Mouse (Mus musculus): ENCODE data around the gene Stk38l. TPM values are rescaled to one million over a fixed set of nuclear protein-coding genes. Genes with fewer than 3 reads are reported as not detected.
A peak's percentile ranks its signal among the peaks of the same experiment; 100 is the strongest.

Gene Stk38l
- polyA plus RNA-seq, 1 experiment from 2014 or later, result 4.5 TPM

GRCm38 (mm10) chr6:146813007-146813406 lies 88.2 kb downstream of the Stk38l start:
- Histone ChIP-seq H3K4me2 (ENCODE audit: low read depth, low read length) (no peak overlapping the region), H3K27me3 (ENCODE audit: insufficient read depth, low read length) (no peaks in the 10 kb centered on the region), H3K9ac (replicated peaks) (no peak overlapping the region), H3K4me1 (ENCODE audit: insufficient read depth) (no peaks in the 10 kb centered on the region), H3K9me3 (ENCODE audit: low read length) (no peaks in the 10 kb centered on the region), H3K36me3 (replicated peaks; ENCODE audit: insufficient read depth, low read length) (no peaks in the 10 kb centered on the region), H3K27ac (ENCODE audit: low read depth) (no peak overlapping the region), H3K4me3 (ENCODE audit: low read depth, low read length) (no peak overlapping the region)
- ATAC-seq, result no peak
- TF ChIP-seq CTCF (IDR thresholded peaks at IDR 0.05; ENCODE audit: low read depth) (no peak), EP300 (IDR thresholded peaks at IDR 0.05; ENCODE audit: low read depth) (no peak)
- no peak for DNase-seq
- 61% methylated on average over 5 of the region's 5 CpGs for WGBS (ENCODE audit: insufficient replicate concordance)

- no peak overlapping the region for H3K27ac ChIP-seq (ENCODE audit: low read depth)
- H3K36me3 ChIP-seq (replicated peaks; ENCODE audit: insufficient read depth, low read length), result no peaks in the 10 kb centered on the region
- no peak overlapping the region for H3K4me3 ChIP-seq (ENCODE audit: low read depth, low read length)
- ATAC-seq, result no peak
- 84% methylated on average over 29 of the region's 29 CpGs for WGBS (ENCODE audit: insufficient replicate concordance)
- no peaks in the 10 kb centered on the region for H3K27me3 ChIP-seq (ENCODE audit: insufficient read depth, low read length)
- DNase-seq, result no peak
- H3K4me1 ChIP-seq (ENCODE audit: insufficient read depth), result peaks cover 7% of the 10 kb centered on the region; the same call in 1 of the 2 replicates
- H3K9ac ChIP-seq (replicated peaks), result no peak overlapping the region
- no peak overlapping the region for H3K4me2 ChIP-seq (ENCODE audit: low read depth, low read length)
- TF ChIP-seq CTCF (IDR thresholded peaks at IDR 0.05; ENCODE audit: low read depth) (no peak), EP300 (IDR thresholded peaks at IDR 0.05; ENCODE audit: low read depth) (no peak)
- H3K9me3 ChIP-seq (ENCODE audit: low read length), result no peaks in the 10 kb centered on the region
These were observed 95.6 kb downstream of the Stk38l start for GRCm38 (mm10) chr6:146820177-146820965.

- Histone ChIP-seq H3K27me3 (ENCODE audit: insufficient read depth, low read length) (no peaks in the 10 kb centered on the region), H3K36me3 (replicated peaks; ENCODE audit: insufficient read depth, low read length) (no peaks in the 10 kb centered on the region), H3K9me3 (ENCODE audit: low read length) (no peaks in the 10 kb centered on the region), H3K9ac (replicated peaks) (no peak overlapping the region), H3K4me2 (ENCODE audit: low read depth, low read length) (no peak overlapping the region), H3K4me1 (ENCODE audit: insufficient read depth) (peaks cover 7% of the 10 kb centered on the region; the same call in 1 of the 2 replicates), H3K27ac (ENCODE audit: low read depth) (no peak overlapping the region), H3K4me3 (ENCODE audit: low read depth, low read length) (no peak overlapping the region)
- TF ChIP-seq CTCF (IDR thresholded peaks at IDR 0.05; ENCODE audit: low read depth), result no peak
- no peak for TF ChIP-seq EP300 (IDR thresholded peaks at IDR 0.05; ENCODE audit: low read depth)
- 61% methylated on average over 13 of the region's 13 CpGs for WGBS (ENCODE audit: insufficient replicate concordance)
- peak; percentile 28 for DNase-seq
- peak; percentile 78 for ATAC-seq
These were observed 97.2 kb downstream of the Stk38l start for GRCm38 (mm10) chr6:146821958-146822357.

- ATAC-seq (0 out of 2 replicates have a peak, but pooled peaks have one; percentile 31), DNase-seq (peak; percentile 67)
- no peak overlapping the region for H3K4me3 ChIP-seq (ENCODE audit: low read depth, low read length)
- 44% methylated on average over 16 of the region's 16 CpGs for whole genome bisulfite sequencing (ENCODE audit: insufficient replicate concordance)
- H3K36me3 ChIP-seq (replicated peaks; ENCODE audit: insufficient read depth, low read length), result no peaks in the 10 kb centered on the region
- H3K4me1 ChIP-seq (ENCODE audit: insufficient read depth), result peaks cover 7% of the 10 kb centered on the region; the same call in 1 of the 2 replicates
- TF ChIP-seq CTCF (IDR thresholded peaks at IDR 0.05; ENCODE audit: low read depth), result peak; percentile 93
- TF ChIP-seq EP300 (IDR thresholded peaks at IDR 0.05; ENCODE audit: low read depth), result no peak
- H3K27me3 ChIP-seq (ENCODE audit: insufficient read depth, low read length), result no peaks in the 10 kb centered on the region
- H3K27ac ChIP-seq (ENCODE audit: low read depth), result no peak overlapping the region
- no peak overlapping the region for H3K9ac ChIP-seq (replicated peaks)
- H3K4me2 ChIP-seq (ENCODE audit: low read depth, low read length), result no peak overlapping the region
- no peaks in the 10 kb centered on the region for H3K9me3 ChIP-seq (ENCODE audit: low read length)
These were observed 100.1 kb downstream of the Stk38l start for GRCm38 (mm10) chr6:146824727-146825486.

GRCm38 (mm10) chr6:146825487-146825773 lies 100.6 kb downstream of the Stk38l start:
- WGBS (ENCODE audit: insufficient replicate concordance), result 81% methylated on average over 1 of the region's 1 CpGs
- TF ChIP-seq CTCF (IDR thresholded peaks at IDR 0.05; ENCODE audit: low read depth) (no peak), EP300 (IDR thresholded peaks at IDR 0.05; ENCODE audit: low read depth) (no peak)
- no peak for DNase-seq
- Histone ChIP-seq H3K4me3 (ENCODE audit: low read depth, low read length) (no peak overlapping the region), H3K27me3 (ENCODE audit: insufficient read depth, low read length) (no peaks in the 10 kb centered on the region), H3K9ac (replicated peaks) (no peak overlapping the region), H3K9me3 (ENCODE audit: low read length) (no peaks in the 10 kb centered on the region), H3K27ac (ENCODE audit: low read depth) (no peak overlapping the region), H3K36me3 (replicated peaks; ENCODE audit: insufficient read depth, low read length) (no peaks in the 10 kb centered on the region), H3K4me2 (ENCODE audit: low read depth, low read length) (no peak overlapping the region), H3K4me1 (ENCODE audit: insufficient read depth) (peaks cover 7% of the 10 kb centered on the region; the same call in 1 of the 2 replicates)
- no peak for ATAC-seq

Other genes starting within 250 kb of the Stk38l start
- 13.8 and 15.2 TPM in 2 replicates for gene Itpr2, start 222.8 kb upstream of the Stk38l start, polyA plus RNA-seq (2015; fragmentation: Nextera tagmentation; extraction: Ambion mirVana)
- 69.7 and 71.6 TPM in 2 replicates for gene Fgfr1op2, start 147.8 kb upstream of the Stk38l start, polyA plus RNA-seq (2015; fragmentation: Nextera tagmentation; extraction: Ambion mirVana)
- 14.5 and 17.6 TPM in 2 replicates for gene Ints13, start 147.2 kb upstream of the Stk38l start, polyA plus RNA-seq (2015; fragmentation: Nextera tagmentation; extraction: Ambion mirVana)
- gene Med21, start 82.4 kb upstream of the Stk38l start, polyA plus RNA-seq (2015; fragmentation: Nextera tagmentation; extraction: Ambion mirVana), result 52.2 and 53.8 TPM in 2 replicates
- gene Tm7sf3, start 82.2 kb upstream of the Stk38l start, polyA plus RNA-seq (2015; fragmentation: Nextera tagmentation; extraction: Ambion mirVana), result 19.7 and 21.2 TPM in 2 replicates
- gene Arntl2, start 71.1 kb downstream of the Stk38l start, polyA plus RNA-seq (2015; fragmentation: Nextera tagmentation; extraction: Ambion mirVana), result 0.17 and 0.72 TPM in 2 replicates
- not detected in 2 replicates for gene Smco2, start 125.1 kb downstream of the Stk38l start, polyA plus RNA-seq (2015; fragmentation: Nextera tagmentation; extraction: Ambion mirVana)
- 8.9 and 11.3 TPM in 2 replicates for gene Ppfibp1, start 163.5 kb downstream of the Stk38l start, polyA plus RNA-seq (2015; fragmentation: Nextera tagmentation; extraction: Ambion mirVana)
- gene 1700034J05Rik, start 229.4 kb downstream of the Stk38l start, polyA plus RNA-seq (2015; fragmentation: Nextera tagmentation; extraction: Ambion mirVana), result 0.05 TPM in 1 of 2 replicates, not detected in the other

Data from liver, postnatal 0 days (tissue).